Mouse (Mus musculus) thymus, adult 2 months (tissue): ENCODE measurements around the gene Slc7a6os.

Experiments used
- CTCF ChIP-seq: fragments of 200-500 bp; IDR thresholded peaks from 2 replicates; pipeline ENCODE4 v1.5.1; 2012; ENCODE audit warnings: mild to moderate bottlenecking, control low read depth, low read length, moderate library complexity, borderline replicate concordance; ENCODE audit not compliant: control insufficient read depth, poor library complexity, insufficient read depth; ENCODE audit errors: extremely low read depth
- POLR2A ChIP-seq: fragments of 200-500 bp; IDR thresholded peaks from 2 replicates; pipeline ENCODE4 v1.6.1; 2012; ENCODE audit warnings: mild to moderate bottlenecking, low read length, control low read depth, moderate library complexity; ENCODE audit not compliant: control insufficient read depth, poor library complexity, insufficient read depth; ENCODE audit errors: extremely low read depth

GRCm38 (mm10) chr8:106178428-106178827 is 32.3 kb downstream of the Slc7a6os start:
- no peak for TF ChIP-seq CTCF
- TF ChIP-seq POLR2A = no peak
